Mouse (Mus musculus) adrenal gland, postnatal 14 days (tissue): ENCODE measurements around the gene Sfxn5. TPM values are rescaled to one million over a fixed set of nuclear protein-coding genes. Genes with fewer than 3 reads are reported as not detected.

Source experiments
- DNase-seq: peaks from one replicate; pipeline ENCODE4 v3.0.0; 2021; ENCODE audit warnings: mixed read lengths
- long read RNA-seq, 2 experiments: library from polyadenylated mRNA; stranded (forward); transcript quantifications; one replicate each; pipeline ENCODE4 v2.0.0; 2021
- total RNA-seq: library from RNA; stranded (reverse); gene quantifications from 2 replicates; pipeline ENCODE4 v1.2.3, GENCODE M21; 2021

Gene Sfxn5
- 21.7 and 31.8 TPM in 2 replicates for total RNA-seq
- long read RNA-seq, experiment 1, full-length matches to known transcripts, result 3 of 8 reads
- long read RNA-seq, experiment 1, partial matches to known transcripts, result 2 of 8 reads
- long read RNA-seq, experiment 1, other reads (novel, unspliced or antisense), result 3 of 8 reads
- long read RNA-seq, experiment 2, partial matches to known transcripts, result 0 of 4 reads
- long read RNA-seq, experiment 2, other reads (novel, unspliced or antisense), result 1 of 4 reads

DNA sequence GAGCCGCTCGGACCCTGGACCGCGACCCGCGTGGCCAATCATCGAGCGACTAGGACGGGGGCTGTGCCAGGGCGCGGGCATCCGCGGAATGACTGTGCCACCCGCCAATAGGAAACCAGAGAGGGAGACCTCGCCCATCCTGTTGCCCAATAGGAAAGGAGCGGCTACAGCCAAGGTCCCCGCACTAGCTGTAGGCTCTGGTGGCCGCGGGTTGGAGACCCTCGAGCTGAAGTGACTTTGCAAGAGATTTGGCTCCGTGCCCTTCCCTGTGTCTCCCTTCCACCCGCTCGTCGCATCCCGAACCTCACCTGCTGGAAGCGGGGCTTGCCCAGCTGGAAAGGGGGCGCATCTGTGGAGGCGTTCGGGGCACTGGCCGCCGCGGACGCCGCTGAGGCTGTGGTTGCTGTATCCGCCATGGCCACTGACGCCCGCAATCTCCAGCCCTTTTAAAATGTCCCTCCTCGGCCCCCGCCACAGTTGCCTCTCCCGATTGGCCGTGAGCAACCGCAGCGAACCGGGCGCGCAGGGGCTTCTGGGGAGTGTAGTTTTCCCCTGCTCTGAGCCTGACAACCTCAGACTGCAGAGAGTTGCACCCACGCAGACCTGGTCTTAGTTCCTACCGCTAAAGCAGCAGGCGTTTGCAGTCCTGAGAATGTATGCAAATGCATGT lies at the start of gene Sfxn5:
Gene Sfxn5, minus strand, starts transcription at position 423 of the 670 bp plus-strand sequence.
- DNase-seq, result peak; percentile 99

DNA sequence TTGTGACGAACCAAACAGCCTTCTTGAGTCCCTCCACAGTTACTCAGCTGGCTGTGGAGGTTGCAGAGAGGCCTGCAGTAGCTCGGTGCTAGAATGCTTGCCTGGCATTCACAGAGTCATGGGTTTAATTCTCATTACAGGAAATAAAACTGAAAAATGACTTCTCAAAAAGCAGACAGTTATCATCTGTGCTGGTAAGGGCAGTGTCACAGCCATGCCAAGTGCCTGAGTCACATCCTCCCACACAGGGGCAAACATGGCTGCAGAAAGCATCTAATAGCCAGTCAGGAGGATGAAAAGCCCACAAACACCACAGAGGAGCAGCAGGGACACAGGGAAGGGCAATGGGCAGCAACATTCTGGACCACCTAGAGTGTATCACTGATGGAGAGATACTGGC lies 49.6 kb upstream of the Sfxn5 start:
- DNase-seq, result no peak

DNA sequence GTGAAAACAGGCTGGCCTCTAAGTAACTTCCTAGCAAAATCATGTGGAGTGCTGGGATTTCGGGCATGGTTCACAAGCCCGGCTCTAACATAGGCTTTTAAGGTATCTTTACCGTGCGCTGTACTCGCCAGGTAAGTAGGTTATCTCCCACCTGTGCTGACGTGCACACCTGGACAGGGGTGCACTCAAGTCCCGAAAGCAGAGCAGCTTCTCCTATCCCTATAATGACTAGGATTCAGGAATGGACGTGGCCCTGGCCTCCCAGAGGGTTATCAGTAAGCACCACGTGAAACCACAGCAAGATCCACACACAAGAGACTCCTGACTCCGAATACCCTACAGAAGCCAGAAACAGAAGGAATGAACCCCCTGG lies 48.4 kb upstream of the Sfxn5 start:
- no peak for DNase-seq

DNA sequence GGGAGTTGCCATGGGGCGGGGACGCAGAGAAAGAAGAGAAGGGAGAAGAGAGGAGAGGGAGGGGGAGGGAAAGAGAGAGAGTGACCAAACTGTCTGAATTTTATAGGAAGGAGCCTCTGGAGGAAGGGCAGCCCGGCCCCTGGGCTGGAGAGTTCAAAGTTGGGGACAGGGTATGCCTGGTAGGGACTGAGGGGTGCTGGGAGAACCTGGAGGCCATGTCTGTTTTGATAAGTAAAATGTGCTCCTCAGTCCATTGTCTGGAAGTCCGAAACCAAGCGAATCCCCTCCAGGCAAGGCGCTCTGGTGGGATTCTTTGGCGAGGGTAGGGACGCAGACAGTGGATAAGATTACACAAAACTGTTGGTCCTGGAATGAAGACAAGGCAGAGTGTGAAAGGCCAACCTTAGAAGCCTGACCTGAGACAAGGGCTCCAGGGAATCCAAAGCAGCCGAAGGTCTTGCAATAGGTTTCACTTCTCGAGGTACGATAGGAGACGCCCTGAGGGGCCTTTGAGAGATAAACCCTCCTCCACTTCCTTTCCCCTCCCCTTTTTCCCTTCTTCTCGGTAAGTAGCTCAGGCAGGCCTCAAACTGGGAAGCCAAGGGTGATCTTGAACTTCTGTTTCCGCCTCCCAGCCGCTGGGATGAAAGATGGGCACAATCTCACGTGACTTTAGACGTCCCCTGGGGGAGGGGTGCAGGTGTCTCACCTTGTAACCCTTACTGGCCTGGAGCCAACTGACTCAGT lies 47.9 kb upstream of the Sfxn5 start:
- DNase-seq, result no peak

DNA sequence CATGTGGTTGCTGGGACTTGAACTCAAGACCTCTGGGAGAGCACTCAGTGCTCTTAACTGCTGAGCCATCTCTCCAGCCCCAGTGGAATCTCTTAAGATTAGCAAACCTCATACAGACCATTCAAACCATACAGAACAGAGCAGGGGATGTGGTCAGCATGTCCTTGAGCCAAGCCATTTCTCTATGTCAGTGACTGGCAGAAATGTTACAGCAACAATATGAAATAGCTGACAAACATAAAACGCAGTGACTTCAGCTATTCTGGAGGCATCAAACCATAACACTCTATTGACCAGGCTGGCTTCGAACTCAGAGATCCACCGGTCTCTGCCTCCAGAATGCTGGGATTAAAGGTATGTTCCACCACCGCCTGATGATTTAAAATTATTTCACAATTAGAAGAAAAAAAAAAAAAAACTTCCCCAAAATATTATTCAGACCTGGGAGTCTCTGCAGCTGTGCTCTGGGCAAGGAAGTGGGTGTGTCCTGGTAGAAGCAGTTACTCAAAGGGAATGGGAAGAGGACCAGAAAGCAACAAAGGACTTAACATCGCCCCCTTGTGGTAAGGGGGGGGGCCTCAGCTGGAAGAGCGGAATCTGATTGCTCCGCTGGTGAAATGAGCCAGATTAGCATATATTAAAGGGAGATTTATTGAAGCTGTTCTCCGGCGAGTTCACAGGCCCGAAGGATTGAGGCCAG lies 47.1 kb upstream of the Sfxn5 start:
- peak; percentile 89 for DNase-seq

DNA sequence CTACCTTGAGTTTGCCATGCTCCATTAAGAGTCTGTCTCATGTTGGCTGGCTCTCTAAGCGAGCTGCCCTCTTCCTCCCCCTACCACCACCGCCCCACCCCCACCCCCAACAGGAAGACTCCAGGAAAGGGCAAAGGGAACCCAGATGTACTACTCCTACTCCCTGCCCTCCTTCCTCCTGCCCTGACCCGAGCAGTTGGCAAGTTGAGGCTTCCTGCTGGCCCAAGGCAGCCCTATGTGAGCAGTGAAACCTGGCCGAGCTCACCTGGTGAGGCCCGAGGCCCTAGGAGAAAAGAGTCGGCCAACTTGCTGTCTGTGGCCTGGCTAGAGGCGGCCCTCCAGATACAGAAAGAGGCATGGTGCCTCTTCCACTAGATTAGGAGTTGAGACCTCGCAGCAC lies 45.4 kb upstream of the Sfxn5 start:
- no peak for DNase-seq

DNA sequence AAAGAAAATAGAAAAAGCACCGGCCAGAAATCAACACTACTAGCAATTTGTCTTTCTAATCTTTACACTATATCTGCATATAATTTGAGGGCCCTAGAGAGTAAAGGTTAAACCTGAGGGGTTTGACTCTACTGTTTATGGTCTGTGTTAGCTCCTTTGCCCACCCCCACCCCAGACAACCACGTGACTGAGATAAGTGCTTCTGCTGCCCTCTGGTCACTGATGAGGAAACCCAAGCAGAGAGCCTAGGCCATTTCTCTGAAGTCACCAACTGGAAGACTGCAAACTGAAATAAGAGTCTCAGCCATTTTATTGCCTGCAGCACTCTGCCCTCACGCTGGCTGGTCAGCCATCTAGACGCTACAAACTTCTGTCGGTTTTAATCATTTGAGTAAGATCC lies 44.7 kb upstream of the Sfxn5 start:
- no peak for DNase-seq

DNA sequence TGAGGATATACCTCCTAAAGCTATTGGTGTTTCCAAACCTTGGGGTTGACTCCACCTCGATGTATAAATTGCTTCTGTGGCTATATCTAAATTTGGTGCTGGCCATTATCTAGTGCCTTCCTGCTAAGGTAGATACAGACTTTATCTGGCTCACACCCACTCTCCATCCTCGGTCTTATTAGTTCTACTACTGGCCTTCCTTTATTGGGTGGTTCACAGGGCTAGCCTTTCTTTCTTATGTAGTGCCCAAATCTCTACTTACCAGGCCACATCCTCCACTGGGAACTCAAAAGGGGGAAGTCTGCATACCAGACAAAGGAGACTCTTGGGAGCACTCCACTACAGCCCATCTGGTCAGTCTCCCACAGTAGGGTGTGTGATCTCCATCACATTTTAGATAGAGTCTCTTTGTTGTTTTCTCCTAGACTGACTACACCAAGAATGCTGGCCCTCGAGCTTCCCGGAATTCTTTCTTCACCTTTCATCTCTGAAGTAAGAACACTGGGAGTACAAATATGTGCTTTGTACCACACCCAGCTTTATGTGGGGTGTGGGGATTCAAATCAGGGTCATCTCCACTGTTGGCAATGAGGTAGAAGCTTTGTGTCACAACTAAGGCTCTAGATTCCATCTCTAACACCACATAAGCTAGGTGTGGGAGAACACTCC lies 44.0 kb upstream of the Sfxn5 start:
- DNase-seq, result no peak

DNA sequence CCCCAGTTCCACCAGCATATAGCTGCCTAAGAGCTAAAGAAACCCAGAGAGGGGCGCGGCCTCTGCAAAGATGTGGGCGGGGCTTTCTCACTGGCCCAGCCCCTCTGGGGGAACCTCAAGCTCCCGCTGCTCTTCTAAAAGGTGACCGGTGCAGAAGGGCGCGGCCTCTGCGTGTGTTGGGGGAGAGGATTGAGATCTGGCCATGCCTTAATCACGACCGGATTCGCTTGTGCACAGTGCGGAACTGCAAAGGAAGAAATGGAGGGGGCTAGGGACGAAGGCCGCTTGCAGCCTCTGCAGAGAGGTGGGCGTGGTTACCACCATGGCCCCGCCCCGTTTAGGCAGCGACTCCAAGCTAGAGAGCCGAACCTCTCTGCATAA lies 41.5 kb upstream of the Sfxn5 start:
- DNase-seq, result peak; percentile 98

DNA sequence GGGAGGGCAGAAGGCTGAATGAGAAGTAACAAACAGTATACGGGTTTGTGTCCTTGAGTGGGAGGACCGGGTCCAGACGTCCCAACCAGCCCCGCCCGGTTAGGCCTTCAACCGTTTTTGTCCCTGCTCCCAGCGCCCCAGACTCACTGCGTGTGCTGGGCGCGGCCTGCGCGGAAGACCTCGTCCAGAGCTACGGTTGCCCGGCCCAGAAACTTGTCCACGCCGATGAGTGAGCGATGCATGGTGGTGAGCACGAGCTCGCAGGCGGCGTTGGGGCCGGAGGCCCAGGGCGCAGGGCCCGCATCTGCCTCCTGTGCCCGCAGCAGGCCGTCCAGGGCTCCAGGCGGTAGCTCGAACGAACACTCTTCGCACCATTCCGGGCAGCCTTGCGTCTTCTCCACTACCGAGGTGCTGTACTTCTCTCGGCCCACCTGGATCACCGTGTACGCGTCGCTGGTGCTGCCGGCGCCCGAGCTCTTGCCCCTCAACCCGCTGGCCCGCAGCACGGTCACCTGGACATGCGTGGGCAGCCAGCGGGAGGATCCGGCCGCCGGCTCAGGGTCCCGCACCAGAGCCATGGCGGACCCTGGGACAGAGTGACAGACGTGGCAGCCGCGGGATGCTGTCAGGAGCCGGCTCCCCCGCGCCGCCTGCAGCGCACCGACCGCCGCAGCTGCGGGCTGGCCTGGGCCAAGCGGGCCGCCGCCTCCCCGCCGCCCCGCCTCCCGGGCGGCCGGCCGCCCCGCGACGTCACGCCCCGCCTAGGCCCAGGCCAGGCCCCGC lies 40.9 kb upstream of the Sfxn5 start, which contains the start of gene Rab11fip5:
Gene Rab11fip5, minus strand, starts transcription at position 684 of the 783 bp plus-strand sequence.
- peak; percentile 66 for DNase-seq

DNA sequence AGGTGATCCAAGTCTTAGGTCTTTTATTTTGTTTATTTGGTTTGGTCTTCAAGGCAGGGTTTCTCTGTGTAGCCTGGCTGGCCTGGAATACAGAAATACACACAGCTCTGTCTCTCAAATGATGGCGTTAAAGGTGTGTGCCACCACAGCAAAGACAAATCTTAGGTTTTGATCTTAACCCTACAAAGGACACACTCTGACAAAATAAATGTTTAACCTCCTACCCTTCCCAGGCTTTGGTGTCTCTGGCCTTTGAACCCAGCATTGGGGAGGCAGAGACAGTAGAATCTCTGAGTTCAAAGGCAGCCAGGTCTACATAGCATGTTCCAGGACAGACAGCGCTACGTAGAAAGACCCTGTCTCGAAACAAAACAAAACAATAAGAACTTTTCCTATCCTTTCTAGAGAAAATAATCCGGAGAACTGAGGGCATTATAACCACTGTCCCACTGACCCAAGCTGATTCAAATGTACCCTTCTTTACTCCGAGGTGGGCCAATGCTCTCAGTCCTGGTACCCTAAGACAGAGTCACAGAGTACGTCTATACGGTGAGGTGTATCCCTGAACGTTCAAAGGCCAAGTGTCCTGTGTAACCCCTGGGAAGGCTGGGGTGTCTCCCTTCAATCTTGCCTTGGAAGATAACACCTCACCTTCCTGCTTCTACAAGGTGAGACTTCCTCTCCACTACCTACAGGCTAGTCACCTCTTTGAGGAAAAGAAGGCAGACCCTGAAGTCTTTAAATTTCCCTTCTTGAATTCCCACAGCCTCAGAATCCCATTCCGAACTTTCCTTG lies 40.0 kb upstream of the Sfxn5 start:
- DNase-seq, result no peak

DNA sequence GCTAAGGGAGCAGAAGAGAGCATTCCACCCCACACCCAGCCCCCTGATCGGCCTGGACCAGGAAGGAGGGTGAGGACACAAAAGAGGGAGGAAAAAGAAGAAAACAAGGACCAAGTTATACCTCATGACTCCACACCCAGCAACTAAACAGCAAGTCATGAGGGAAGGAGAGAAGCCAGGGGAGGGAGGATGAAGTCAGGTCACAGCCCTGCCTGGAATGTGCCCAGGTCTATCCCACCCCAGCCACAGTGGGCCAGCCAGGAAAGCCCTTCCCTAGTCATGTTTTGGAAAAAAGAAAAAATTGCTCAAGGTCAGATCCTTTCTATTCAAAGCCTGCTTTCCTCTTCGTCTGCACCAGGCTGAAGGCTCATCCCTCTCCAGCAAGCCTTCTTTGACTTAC lies 39.3 kb upstream of the Sfxn5 start:
- DNase-seq, result no peak

DNA sequence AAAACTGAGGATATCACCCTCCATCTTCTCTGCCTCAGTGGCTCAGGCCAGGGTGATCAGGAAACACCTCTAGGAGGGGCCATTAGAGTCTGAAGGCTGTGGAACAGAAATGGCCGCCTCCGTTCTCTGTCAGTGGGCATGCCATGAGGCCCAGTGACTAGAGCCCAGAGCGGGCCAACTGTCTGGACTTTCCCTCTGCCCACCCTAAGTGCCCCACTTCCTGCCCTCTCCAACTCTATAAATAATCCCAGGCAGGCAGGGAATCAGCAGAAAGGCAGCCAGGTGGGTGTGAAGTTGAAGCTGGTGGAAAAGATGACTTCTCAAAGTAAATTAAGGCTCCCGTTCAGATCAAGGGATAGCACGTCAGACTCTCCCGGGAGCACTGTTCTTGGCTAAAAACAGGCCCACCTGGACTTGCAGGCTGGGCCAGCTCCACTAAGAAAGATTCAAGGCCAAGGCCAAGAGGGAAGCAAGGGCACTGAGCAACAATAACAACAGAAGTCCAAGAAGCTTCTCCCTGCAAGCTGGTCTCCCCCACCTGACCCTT lies 38.7 kb upstream of the Sfxn5 start:
- DNase-seq, result no peak

DNA sequence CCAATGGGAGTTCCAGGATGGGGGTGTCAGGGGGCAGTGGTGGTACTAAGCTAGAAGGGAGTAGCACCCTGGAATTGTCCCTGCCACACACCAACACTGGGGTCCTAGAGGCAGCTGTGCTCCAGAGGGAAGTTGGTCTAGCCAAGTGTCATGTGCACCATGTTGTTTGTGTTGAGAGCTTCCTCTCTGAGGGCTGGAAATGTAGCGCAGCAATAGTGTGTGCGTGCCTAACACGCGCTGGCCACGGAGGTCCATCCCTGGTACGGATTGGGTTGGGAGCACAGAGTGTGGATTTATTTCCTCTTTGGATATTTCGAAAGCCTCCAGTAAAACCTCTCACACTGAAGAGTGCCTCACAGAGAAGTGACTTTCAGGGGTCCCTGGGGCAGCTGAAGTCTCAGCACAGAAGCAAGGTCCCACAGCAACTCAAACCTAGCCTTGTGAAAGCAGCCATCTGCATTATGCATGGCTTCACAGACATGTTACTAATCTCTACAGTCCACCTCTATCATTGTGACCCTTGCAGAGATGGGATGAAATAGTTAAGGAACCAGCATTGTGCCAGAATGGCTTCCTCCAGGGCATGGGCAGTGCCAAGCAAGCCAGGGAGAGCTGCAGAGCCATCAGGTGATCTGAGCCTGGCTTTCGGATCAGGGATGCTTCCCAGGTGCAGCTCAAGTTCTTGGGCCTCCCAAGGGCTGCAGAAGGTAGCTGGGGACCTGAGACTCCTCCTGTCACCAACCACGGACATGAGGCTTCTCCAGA lies 37.6 kb upstream of the Sfxn5 start:
- DNase-seq, result no peak

DNA sequence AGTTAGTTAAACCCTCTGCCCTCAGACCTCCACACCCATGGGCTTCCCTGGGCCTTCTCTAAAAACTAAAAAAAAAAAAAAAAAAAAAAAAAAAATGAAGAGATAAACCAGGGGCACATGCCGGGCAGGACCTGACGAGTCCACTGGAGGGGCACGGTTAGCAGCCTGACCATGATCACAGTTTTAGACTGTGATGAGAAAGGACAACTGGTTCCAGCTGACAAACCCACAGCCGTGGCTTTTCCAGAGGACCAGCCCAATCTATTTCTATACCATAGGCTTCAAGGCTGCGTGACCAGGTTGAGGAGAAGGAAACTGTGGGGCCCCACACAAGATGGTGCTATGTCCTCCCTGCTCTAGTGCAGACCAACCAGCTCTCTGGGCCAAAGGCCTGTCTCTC lies 36.8 kb upstream of the Sfxn5 start:
- no peak for DNase-seq

DNA sequence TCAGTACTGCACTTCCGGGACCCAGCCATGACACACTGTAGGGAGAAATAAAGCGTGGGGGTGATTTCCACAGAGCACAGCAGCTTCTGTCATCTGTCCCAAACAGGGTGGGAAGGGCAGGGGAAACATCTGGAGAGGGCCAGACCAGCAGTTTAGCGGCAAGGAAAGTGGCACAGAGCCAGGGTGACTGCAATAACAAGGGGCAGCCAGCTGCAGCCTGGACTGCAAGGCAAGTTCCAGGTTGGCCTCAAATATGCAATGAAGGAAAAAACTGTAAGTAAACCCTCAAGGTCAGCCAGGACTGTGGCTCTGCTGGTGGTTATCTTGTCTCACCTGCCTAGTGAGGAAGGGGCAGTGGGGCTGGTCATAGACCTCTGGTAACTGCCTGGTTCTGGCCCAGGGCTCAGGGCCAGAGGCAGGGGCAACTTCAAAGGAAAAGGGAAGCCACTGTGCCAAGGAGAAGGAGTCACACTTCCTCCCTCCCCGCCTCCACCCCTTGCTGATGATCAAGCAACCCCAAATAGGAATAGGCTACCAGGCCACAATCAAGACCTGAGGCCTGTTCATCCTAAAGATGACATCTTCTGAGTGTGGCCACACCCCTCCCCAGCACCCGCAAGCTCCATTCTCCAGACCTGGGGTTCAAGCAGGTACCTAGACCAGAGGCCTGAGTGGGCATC lies 36.1 kb upstream of the Sfxn5 start:
- peak; percentile 82 for DNase-seq

DNA sequence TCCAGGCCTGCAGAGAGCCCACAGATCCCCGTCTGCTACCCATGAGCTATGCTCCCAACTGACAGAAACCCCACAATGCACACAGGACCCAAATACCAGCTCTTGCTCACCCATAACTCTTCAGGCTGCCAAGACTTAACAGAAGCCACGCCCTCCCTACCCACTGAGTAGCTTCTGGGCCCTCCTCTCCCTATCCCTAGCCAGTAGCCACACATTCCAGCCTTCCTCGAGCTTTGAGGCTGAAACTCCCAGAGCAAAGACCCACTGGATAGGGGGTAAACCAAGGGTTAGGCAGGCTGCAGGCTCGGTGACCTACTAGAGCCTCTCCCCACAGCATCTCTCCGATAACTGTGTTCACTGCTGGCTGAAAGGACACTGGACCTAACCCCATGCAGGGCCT lies 35.5 kb upstream of the Sfxn5 start:
- DNase-seq, result no peak

DNA sequence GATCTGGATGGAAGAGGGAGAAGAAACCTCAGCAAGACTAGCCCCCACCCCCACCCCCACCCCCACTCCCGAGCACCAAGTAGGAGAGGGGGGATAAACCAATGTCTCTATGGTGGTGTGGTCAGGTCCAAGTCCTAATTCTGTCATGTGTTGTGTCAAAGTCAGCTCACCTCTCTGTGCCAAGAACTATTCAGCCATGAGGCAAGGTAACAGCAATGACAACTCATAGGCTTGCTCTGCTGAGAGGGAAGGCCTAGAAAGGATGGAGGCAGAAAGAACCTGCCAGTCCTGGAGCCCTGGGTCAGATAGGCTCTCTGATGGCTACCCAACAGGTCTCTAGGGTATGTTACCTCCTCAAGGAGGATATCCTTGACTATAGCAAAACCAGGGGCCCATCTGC lies 34.9 kb upstream of the Sfxn5 start:
- no peak for DNase-seq

DNA sequence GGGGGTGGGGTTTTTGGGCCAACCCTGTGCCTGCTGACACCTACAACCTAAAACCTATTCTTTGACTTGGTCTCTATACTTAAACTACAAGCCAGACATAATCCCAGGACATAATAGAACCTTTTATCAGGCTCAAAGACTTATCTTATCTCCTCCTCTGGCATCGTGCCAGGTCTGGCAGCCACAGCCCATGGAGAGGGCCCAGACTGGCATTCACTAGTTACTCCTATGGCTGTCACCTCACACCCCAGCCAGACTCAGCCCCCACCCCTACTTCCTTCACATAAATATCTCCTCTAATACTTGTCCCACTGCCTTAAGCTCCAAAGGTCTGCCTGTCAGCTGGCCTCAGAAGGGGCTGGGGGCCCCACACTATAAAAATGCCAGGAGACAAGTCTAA lies 33.2 kb upstream of the Sfxn5 start:
- peak; percentile 55 for DNase-seq
